22 mouse cellular contexts compared by ENCODE assay signal in genomic region chr4:149916831-149917230, GRCm38 (mm10). TPM values are rescaled to one million over a fixed set of nuclear protein-coding genes. Genes with fewer than 3 reads are reported as not detected.
DNase-seq lines count a peak whose midpoint lies in the region; ATAC-seq and TF ChIP-seq lines count a peak whose summit lies in the region.
"Had no signal": no experiment of that assay in that cellular context is flagged by ENCODE, and none has a peak within 500 bp of the region (broad histone marks: within the 10 kb centered on the region; RNA-seq: fewer than 3 reads in every experiment).

No protein-coding gene starts in this region.

- H3K9me3 ChIP-seq in kidney, embryonic 16.5 days (ENCODE audit: low read length): no peaks in the 10 kb centered on the region
- H3K9me3 ChIP-seq in intestine, embryonic 16.5 days (ENCODE audit: control insufficient read depth, low read length): no peaks in the 10 kb centered on the region
- H3K9me3 ChIP-seq in stomach, embryonic 16.5 days (replicated peaks; ENCODE audit: control insufficient read depth, low read length): no peaks in the 10 kb centered on the region
- H3K9me3 ChIP-seq: embryonic facial prominence, embryonic 12.5 days; forebrain, embryonic 15.5 days; neural tube, embryonic 12.5 days had no signal

- peaks cover 74% of the 10 kb centered on the region for H3K4me1 ChIP-seq in kidney, embryonic 16.5 days (ENCODE audit: insufficient read depth, low read length)
- H3K4me1 ChIP-seq in intestine, embryonic 16.5 days (ENCODE audit: control insufficient read depth, insufficient read depth, low read length): peaks cover 57% of the 10 kb centered on the region
- H3K4me1 ChIP-seq in stomach, embryonic 16.5 days (ENCODE audit: control insufficient read depth, insufficient read depth, low read length): peaks cover 37% of the 10 kb centered on the region

- intact Hi-C loops in gastrocnemius, adult 2 months (cut with DNase I): no loop called here

- ATAC-seq in kidney, embryonic 16.5 days (ENCODE audit: low FRiP score, low TSS enrichment): no peak
- ATAC-seq in intestine, embryonic 16.5 days: peak; percentile 79
- ATAC-seq in stomach, embryonic 16.5 days (ENCODE audit: insufficient read depth, low FRiP score): no peak
- ATAC-seq: forebrain, embryonic 15.5 days; inflammation-experienced regulatory T-cells, adult 6 months had no signal

- no peak for DNase-seq in gastrocnemius, adult 2 months
- DNase-seq in gastrocnemius, adult 18-20 months (ENCODE audit: low spot score): no peak
- no peak for DNase-seq in kidney, postnatal 36 days
- DNase-seq in left cerebral cortex, adult 11 months (ENCODE audit: low spot score): no peak
- no peak for DNase-seq in ovary, postnatal 36 days (ENCODE audit: low spot score)
- DNase-seq: cerebellum, adult 11-12 months; cerebellum, postnatal 10 days; gastrocnemius, postnatal 36 days; lung, postnatal 4 days; midbrain, embryonic 14.5 days; thymus, adult 18-20 months; thymus, postnatal 4 days had no signal

- peak overlapping the region; percentile 2; the same call in 1 of the 2 replicates for H3K9ac ChIP-seq in kidney, embryonic 16.5 days (replicated peaks; ENCODE audit: low read length)
- peak overlapping the region; percentile 16; the same call in 1 of the 2 replicates for H3K9ac ChIP-seq in intestine, embryonic 16.5 days (ENCODE audit: low read depth, low read length)
- peak overlapping the region; percentile 16 for H3K9ac ChIP-seq in stomach, embryonic 16.5 days (ENCODE audit: low read length)
- H3K9ac ChIP-seq: embryonic facial prominence, embryonic 12.5 days; forebrain, embryonic 15.5 days; hindbrain, embryonic 14.5 days; neural tube, embryonic 12.5 days had no signal

- H3K4me2 ChIP-seq in kidney, embryonic 16.5 days (replicated peaks; ENCODE audit: low read depth, low read length): no peak overlapping the region
- peak overlapping the region; percentile 8; the same call in 1 of the 2 replicates for H3K4me2 ChIP-seq in intestine, embryonic 16.5 days (ENCODE audit: low read depth, low read length)
- no peak overlapping the region for H3K4me2 ChIP-seq in stomach, embryonic 16.5 days (ENCODE audit: low read depth, low read length)
- H3K4me2 ChIP-seq: embryonic facial prominence, embryonic 12.5 days; forebrain, embryonic 15.5 days; hindbrain, embryonic 14.5 days; neural tube, embryonic 12.5 days had no signal

- no peaks in the 10 kb centered on the region for H3K36me3 ChIP-seq in kidney, embryonic 16.5 days (ENCODE audit: insufficient read depth, low read length)
- H3K36me3 ChIP-seq in intestine, embryonic 16.5 days (ENCODE audit: control insufficient read depth, insufficient read depth, low read length): no peaks in the 10 kb centered on the region
- no peaks in the 10 kb centered on the region for H3K36me3 ChIP-seq in stomach, embryonic 16.5 days (ENCODE audit: control insufficient read depth, insufficient read depth, low read length)
- H3K36me3 ChIP-seq: forebrain, embryonic 15.5 days; neural tube, embryonic 12.5 days had no signal

- 0 out of 2 replicates have a peak overlapping the region, but pooled peaks have one; percentile 12 for H3K27ac ChIP-seq in gastrocnemius, adult 2 months
- H3K27ac ChIP-seq in kidney, embryonic 16.5 days (ENCODE audit: low read length): no peak overlapping the region
- H3K27ac ChIP-seq in intestine, embryonic 16.5 days (ENCODE audit: low read length): peak overlapping the region; percentile 86
- H3K27ac ChIP-seq in stomach, embryonic 16.5 days (ENCODE audit: low read length): peak overlapping the region; percentile 18; the same call in 1 of the 2 replicates
- H3K27ac ChIP-seq: embryonic facial prominence, embryonic 12.5 days; forebrain, embryonic 15.5 days; hindbrain, embryonic 14.5 days; neural tube, embryonic 12.5 days had no signal

- 56% methylated on average over 3 of the region's 3 CpGs for WGBS in kidney, embryonic 16.5 days
- 32% methylated on average over 3 of the region's 3 CpGs for WGBS in intestine, embryonic 16.5 days
- 55% methylated on average over 3 of the region's 3 CpGs for WGBS in stomach, embryonic 16.5 days

- H3K4me3 ChIP-seq in gastrocnemius, adult 2 months: no peak overlapping the region
- H3K4me3 ChIP-seq in kidney, embryonic 16.5 days (ENCODE audit: low read length): no peak overlapping the region
- H3K4me3 ChIP-seq in intestine, embryonic 16.5 days (ENCODE audit: low read length): no peak overlapping the region
- H3K4me3 ChIP-seq in stomach, embryonic 16.5 days (replicated peaks; ENCODE audit: low read length): no peak overlapping the region
- H3K4me3 ChIP-seq: embryonic facial prominence, embryonic 12.5 days; erythroblast, embryonic 14.5 days; forebrain, embryonic 15.5 days; neural tube, embryonic 12.5 days had no signal

- TF ChIP-seq CTCF in gastrocnemius, adult 2 months (IDR thresholded peaks at IDR 0.05): no peak

- no peaks in the 10 kb centered on the region for H3K27me3 ChIP-seq in kidney, embryonic 16.5 days (ENCODE audit: insufficient read depth, low read length)
- H3K27me3 ChIP-seq in intestine, embryonic 16.5 days (replicated peaks; ENCODE audit: control insufficient read depth, insufficient read depth, low read length): no peaks in the 10 kb centered on the region
- no peaks in the 10 kb centered on the region for H3K27me3 ChIP-seq in stomach, embryonic 16.5 days (ENCODE audit: control insufficient read depth, insufficient read depth, low read length)
- H3K27me3 ChIP-seq: embryonic facial prominence, embryonic 12.5 days; forebrain, embryonic 15.5 days; neural tube, embryonic 12.5 days had no signal

RNA-seq across cellular contexts. Expression of gene Spsb1, which starts 38.0 kb away (rescaled TPM):
- 10 to 100 TPM in 1 of 2 experiments, 1 to 10 TPM in 1; 5.5 to 16.1 TPM for total RNA-seq in gastrocnemius, adult 2 months (2021)
- total RNA-seq in gastrocnemius, adult 18-20 months (2021): 1 to 10 TPM; 5.9 to 9.6 TPM
- polyA plus RNA-seq in kidney, embryonic 16.5 days (2015; fragmentation: Nextera tagmentation; extraction: Ambion mirVana): 10.9 and 14.2 TPM in 2 replicates
- 17.0 and 20.6 TPM in 2 replicates for polyA plus RNA-seq in intestine, embryonic 16.5 days (2015; fragmentation: Nextera tagmentation; extraction: Ambion mirVana)
- 14.6 and 17.0 TPM in 2 replicates for polyA plus RNA-seq in stomach, embryonic 16.5 days (2015; fragmentation: Nextera tagmentation; extraction: Ambion mirVana)
- total RNA-seq: megakaryocyte-erythroid progenitor cell, adult 5-6 weeks had no signal
- polyA plus RNA-seq: erythroblast, embryonic 14.5 days had no signal
